Mouse (Mus musculus) CH12.LX (cell line): ENCODE measurements around the gene Krt18. TPM values are rescaled to one million over a fixed set of nuclear protein-coding genes. Genes with fewer than 3 reads are reported as not detected.
A peak's percentile ranks its signal among the peaks of the same experiment; 100 is the strongest.

ENCODE experiments used
- DNase-seq: peaks from one replicate; pipeline ENCODE4 v3.0.0-alpha.2; 2013; ENCODE audit errors: extremely low read depth
- H3K27ac ChIP-seq: 2 replicates; pipeline ENCODE4 v1.5.1; 2012; ENCODE audit warnings: low read depth, mild to moderate bottlenecking, control low read depth, moderate library complexity; ENCODE audit not compliant: insufficient read depth
- H3K27me3 ChIP-seq: replicated peaks from 2 replicates; pipeline ENCODE3; 2012; ENCODE audit warnings: inconsistent platforms
- H3K36me3 ChIP-seq, 2 experiments: replicated peaks in 1 of 2; 2 replicates each; pipeline versions ENCODE3 to v1.6.1; 2012; ENCODE audit warnings: inconsistent platforms in 1 of 2, low read length in 1 of 2, mild to moderate bottlenecking in 1 of 2, mixed read lengths in 1 of 2, moderate library complexity in 1 of 2; ENCODE audit not compliant: control insufficient read depth in 1 of 2, insufficient read depth in 1 of 2
- H3K4me1 ChIP-seq, 2 experiments: 2 replicates each; pipeline ENCODE4 v1.6.1; 2012; ENCODE audit warnings: inconsistent platforms in 1 of 2, moderate library complexity in 1 of 2; ENCODE audit not compliant: insufficient read depth in 2 of 2, control insufficient read depth in 1 of 2
- H3K4me2 ChIP-seq: 2 replicates; pipeline ENCODE4 v1.6.1; 2012; ENCODE audit warnings: low read depth, mild to moderate bottlenecking, control low read depth; ENCODE audit not compliant: poor library complexity, insufficient read depth, severe bottlenecking
- H3K4me3 ChIP-seq, 3 experiments: fragments of 150-350 bp in 1 of 3; sonication (generic) in 1 of 3; replicated peaks in 1 of 3; 2 replicates each; pipeline versions ENCODE3 to v1.5.1; 2011 to 2012; ENCODE audit warnings: low read depth in 2 of 3, low read length in 2 of 3, mild to moderate bottlenecking in 2 of 3, moderate library complexity in 2 of 3, control low read depth in 1 of 3, improper control_type of control experiment in 1 of 3, inconsistent platforms in 1 of 3, mixed read lengths in 1 of 3; ENCODE audit not compliant: poor library complexity in 1 of 3
- H3K79me2 ChIP-seq: replicated peaks from 2 replicates; pipeline ENCODE4 v1.6.1; 2012; ENCODE audit warnings: mild to moderate bottlenecking, moderate library complexity; ENCODE audit not compliant: control insufficient read depth, poor library complexity, insufficient read depth, severe bottlenecking; ENCODE audit errors: extremely low read depth
- H3K9ac ChIP-seq: 2 replicates; pipeline ENCODE4 v1.6.1; 2012; ENCODE audit warnings: low read depth, mild to moderate bottlenecking, control low read depth, moderate library complexity; ENCODE audit not compliant: insufficient read depth
- H3K9me3 ChIP-seq: replicated peaks from 2 replicates; pipeline ENCODE3; 2012; ENCODE audit warnings: low read length, inconsistent platforms, mixed read lengths
- CHD2 ChIP-seq: IDR thresholded peaks from 2 replicates; pipeline ENCODE4 v1.6.1; 2011; ENCODE audit warnings: low read length, improper control_type of control experiment
- CTCF ChIP-seq, 2 experiments: IDR thresholded peaks in 1 of 2; conservative IDR thresholded peaks in 1 of 2; 2 replicates each; pipeline ENCODE4 v1.5.1; 2011 to 2012; ENCODE audit warnings: low read depth in 2 of 2, low read length in 2 of 2, improper control_type of control experiment in 1 of 2, inconsistent platforms in 1 of 2, mild to moderate bottlenecking in 1 of 2, moderate library complexity in 1 of 2
- E2F4 ChIP-seq: IDR thresholded peaks from 2 replicates; pipeline ENCODE4 v1.6.1; 2011; ENCODE audit warnings: low read depth, low read length, improper control_type of control experiment; ENCODE audit not compliant: insufficient replicate concordance
- ELF1 ChIP-seq: IDR thresholded peaks from 2 replicates; pipeline ENCODE4 v1.6.1; 2014; ENCODE audit warnings: low read depth, mild to moderate bottlenecking, inconsistent platforms, low read length, improper control_type of control experiment
- EP300 ChIP-seq: IDR thresholded peaks from 2 replicates; pipeline ENCODE4 v1.6.1; 2011; ENCODE audit warnings: low read length, improper control_type of control experiment
- KAT2A ChIP-seq: IDR thresholded peaks from 2 replicates; pipeline ENCODE4 v1.6.1; 2012; ENCODE audit warnings: low read length, improper control_type of control experiment, inconsistent platforms; ENCODE audit not compliant: insufficient replicate concordance
- MAX ChIP-seq: IDR thresholded peaks from 2 replicates; pipeline ENCODE4 v1.6.1; 2011; ENCODE audit warnings: low read length, improper control_type of control experiment
- MEF2A ChIP-seq: IDR thresholded peaks from 2 replicates; pipeline ENCODE4 v1.6.1; 2014; ENCODE audit warnings: low read depth, mild to moderate bottlenecking, inconsistent platforms, low read length, improper control_type of control experiment, borderline replicate concordance
- MYC ChIP-seq: IDR thresholded peaks from 2 replicates; pipeline ENCODE4 v1.6.1; 2011; ENCODE audit warnings: low read depth, mild to moderate bottlenecking, improper control_type of control experiment, low read length
- NELFE ChIP-seq: IDR thresholded peaks from 2 replicates; pipeline ENCODE4 v1.6.1; 2011; ENCODE audit warnings: low read depth, low read length, improper control_type of control experiment
- POLR2A ChIP-seq: IDR thresholded peaks from 2 replicates; pipeline ENCODE4 v1.6.1; 2011; ENCODE audit warnings: low read depth, mild to moderate bottlenecking, improper control_type of control experiment, low read length
- RAD21 ChIP-seq: IDR thresholded peaks from 2 replicates; pipeline ENCODE4 v1.6.1; 2011; ENCODE audit warnings: low read depth, mild to moderate bottlenecking, low read length, improper control_type of control experiment, moderate library complexity
- RCOR1 ChIP-seq: conservative IDR thresholded peaks from 2 replicates; pipeline ENCODE4 v1.6.1; 2012; ENCODE audit warnings: low read depth, mild to moderate bottlenecking, inconsistent platforms, low read length, improper control_type of control experiment
- TBP ChIP-seq: conservative IDR thresholded peaks from 2 replicates; pipeline ENCODE4 v1.6.1; 2011; ENCODE audit warnings: low read depth, low read length, improper control_type of control experiment
- TCF12 ChIP-seq: IDR thresholded peaks from 2 replicates; pipeline ENCODE4 v1.6.1; 2014; ENCODE audit warnings: low read depth, mild to moderate bottlenecking, inconsistent platforms, low read length, improper control_type of control experiment
- UBTF ChIP-seq: IDR thresholded peaks from 2 replicates; pipeline ENCODE4 v1.6.1; 2012; ENCODE audit warnings: low read depth, mild to moderate bottlenecking, inconsistent platforms, low read length, improper control_type of control experiment, moderate library complexity
- ZMIZ1 ChIP-seq: IDR thresholded peaks from 2 replicates; pipeline ENCODE4 v1.6.1; 2012; ENCODE audit warnings: low read depth, mild to moderate bottlenecking, inconsistent platforms, low read length, improper control_type of control experiment
- dilution Hi-C: fragments of 300-500 bp; cut with MboI; formaldehyde crosslinking; loops from 2 replicates; pipeline ENCODE4 v1.14.3; 2020; ENCODE audit warnings: low sequenced_read_pairs; ENCODE audit not compliant: extremely low pct_unique_long_range_greater_than_20kb, extremely low pct_ligation_motif_present
- in situ Hi-C: fragments of 300-500 bp; cut with MboI; formaldehyde crosslinking; loops from 3 replicates; pipeline ENCODE4 v1.14.3; 2019; ENCODE audit warnings: low sequenced_read_pairs, low pct_ligation_motif_present, low pct_unique_long_range_greater_than_20kb, mixed read lengths
- polyA plus RNA-seq: library from polyadenylated mRNA; unstranded; fragments of >175 nt; gene quantifications from 2 replicates; pipeline ENCODE4 v1.2.1, GENCODE M21; 2012; ENCODE audit warnings: low read depth; ENCODE audit not compliant: insufficient read length
- total RNA-seq, 2 experiments: library from RNA; depleted of rRNA; stranded (reverse); fragments of 300-350 nt in 1 of 2; fragments of >200 nt in 1 of 2; gene quantifications; 2 replicates each; pipeline ENCODE4 v1.2.3; 2012 to 2014

Gene Krt18
- total and polyA plus RNA-seq, 3 experiments = 0.21 TPM; not detected in 2

DNA sequence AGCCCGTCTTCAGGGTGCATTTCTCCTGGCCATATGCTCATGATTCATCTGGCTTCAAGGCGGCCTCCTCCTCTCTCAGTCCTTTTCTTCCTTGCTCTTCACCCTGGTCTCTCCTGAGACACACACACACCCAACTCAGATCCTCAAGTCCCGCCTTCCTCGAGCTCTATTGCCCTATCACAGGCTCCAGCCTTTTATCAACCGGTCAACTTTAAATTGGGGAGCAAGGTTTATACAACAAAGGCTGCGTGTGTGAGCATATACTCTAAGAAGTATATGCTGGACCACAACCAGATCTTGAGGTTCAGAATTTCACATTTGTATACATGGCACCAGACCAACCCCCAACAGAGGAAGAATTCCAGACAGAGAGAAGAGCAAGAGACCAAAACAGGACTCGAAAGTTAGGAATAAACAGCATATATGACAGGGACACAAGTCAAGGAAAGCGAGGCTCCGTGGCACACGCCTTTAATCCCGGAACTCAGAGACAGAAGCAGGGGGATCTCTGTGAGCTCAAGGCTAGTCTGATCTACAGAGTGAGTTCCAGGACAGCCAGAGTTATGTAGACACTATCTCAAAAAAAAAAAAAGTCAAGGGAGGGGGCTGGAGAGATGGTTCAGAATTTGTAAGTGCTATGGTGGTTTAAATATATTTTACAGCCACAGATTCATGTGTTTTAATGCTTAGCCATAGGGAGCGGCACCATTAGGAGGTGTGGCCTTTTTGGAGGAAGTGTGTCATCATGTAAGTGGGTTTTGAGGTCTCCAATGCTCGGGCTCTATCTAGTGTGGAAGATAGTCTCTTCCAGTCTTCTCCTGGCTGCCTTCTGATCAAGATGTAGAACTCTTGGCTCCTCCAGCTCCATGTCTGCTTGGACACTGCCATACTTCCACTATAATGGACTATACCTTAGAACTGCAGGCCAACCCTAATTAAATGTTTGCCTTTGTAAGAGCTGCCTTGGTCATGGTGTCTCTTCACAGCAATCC is 42.8 kb downstream of the Krt18 start:
- Histone ChIP-seq H3K79me2 (peaks cover 20% of the 10 kb centered on the region), H3K9me3 (no peaks in the 10 kb centered on the region), H3K27ac (no peak overlapping the region), H3K27me3 (peaks cover 7% of the 10 kb centered on the region), H3K9ac (0 out of 2 replicates have a peak overlapping the region, but pooled peaks have one; percentile 11), H3K4me2 (no peak overlapping the region), H3K4me3 (no peak overlapping the region), H3K4me1 (peaks cover 19 to 66% of the 10 kb centered on the region in 2 experiments), H3K36me3 (peaks cover 0 to 5% of the 10 kb centered on the region in 2 experiments)
- DNase-seq = no peak
- dilution Hi-C loops (no loop called here), in situ Hi-C loops (loop anchor here (5.0 kb wide), 1 partner anchor 748 kb away; no protein-coding TSS in a partner anchor)
- TF ChIP-seq CTCF (conservative IDR thresholded peaks at IDR 0.05 in 1 of 2, IDR thresholded peaks at IDR 0.05 in 1 of 2; ENCODE audit: low read depth in 2 of 2, low read length in 2 of 2) (no peak), E2F4 (no peak), MYC (no peak)

- Histone ChIP-seq H3K4me2 (peak overlapping the region; percentile 58; the same call in 1 of the 2 replicates), H3K9ac (peak overlapping the region; percentile 58), H3K4me1 (peaks cover 12 to 63% of the 10 kb centered on the region in 2 experiments), H3K27me3 (no peaks in the 10 kb centered on the region), H3K9me3 (no peaks in the 10 kb centered on the region), H3K36me3 (peaks cover 0 to 12% of the 10 kb centered on the region in 2 experiments), H3K79me2 (peaks cover 41% of the 10 kb centered on the region), H3K4me3 (peak overlapping the region in 2 of 3 experiments; percentile 39 to 94), H3K27ac (no peak overlapping the region)
- DNase-seq = no peak
- dilution Hi-C loops (no loop called here), in situ Hi-C loops (loop anchor here (5.0 kb wide), 1 partner anchor 751 kb away; no protein-coding TSS in a partner anchor)
- TF ChIP-seq POLR2A (no peak), RCOR1 (no peak), RAD21 (no peak), CHD2 (no peak), UBTF (no peak), MEF2A (0 out of 2 replicates have a peak, but pooled peaks have one; percentile 5), NELFE (no peak; the same call in 1 of the 2 replicates), ELF1 (no peak), MAX (no peak), ZMIZ1 (no peak), KAT2A (no peak), TBP (peak; percentile 55; the same call in 1 of the 2 replicates), TCF12 (no peak), EP300 (no peak)
Measured at GRCm38 (mm10) chr15:102072963-102073558, 45.1 kb downstream of the Krt18 start.
